In genomic region chr9:64649393-64649792, GRCm38 (mm10) we compare ENCODE assay signal across 35 mouse cellular contexts.
"Had no signal": no experiment of that assay in that cellular context is flagged by ENCODE, and none has a peak within 500 bp of the region (broad histone marks: within the 10 kb centered on the region; RNA-seq: fewer than 3 reads in every experiment).

No protein-coding gene starts in this region.

- H3K4me2 ChIP-seq: heart, embryonic 11.5 days; heart, embryonic 12.5 days; heart, embryonic 13.5 days; heart, embryonic 15.5 days; hindbrain, embryonic 12.5 days; hindbrain, embryonic 14.5 days; hindbrain, embryonic 15.5 days; intestine, embryonic 15.5 days; kidney, embryonic 15.5 days had no signal

- ATAC-seq: hindbrain, embryonic 16.5 days; inflammation-experienced regulatory T-cells, adult 6 months; intestine, embryonic 15.5 days; intestine, embryonic 16.5 days; intestine, postnatal 0 days had no signal

- DNase-seq: heart, adult 18-20 months; heart, adult 2 months; heart, postnatal 10 days; heart, postnatal 14 days; heart, postnatal 36 days; heart, postnatal 4 days; kidney, adult 11 months; kidney, adult 18-20 months; kidney, adult 2 months; kidney, adult 8-10 months; kidney, adult 9 months; kidney, postnatal 10 days; kidney, postnatal 14 days; kidney, postnatal 25 days; kidney, postnatal 36 days; kidney, postnatal 4 days; layer of hippocampus, adult 9-11 months; layer of hippocampus, postnatal 36 days had no signal

- H3K9ac ChIP-seq: heart, embryonic 12.5 days; heart, embryonic 13.5 days; heart, embryonic 15.5 days; hindbrain, embryonic 12.5 days; hindbrain, embryonic 14.5 days; hindbrain, embryonic 15.5 days; intestine, embryonic 15.5 days; kidney, embryonic 15.5 days had no signal

- H3K4me1 ChIP-seq: heart, embryonic 13.5 days; heart, embryonic 15.5 days had no signal

- H3K36me3 ChIP-seq: heart, embryonic 10.5 days; heart, embryonic 12.5 days; heart, embryonic 13.5 days; heart, embryonic 15.5 days; hindbrain, embryonic 10.5 days; hindbrain, embryonic 12.5 days; hindbrain, embryonic 15.5 days; intestine, embryonic 15.5 days; kidney, embryonic 15.5 days had no signal

- H3K9me3 ChIP-seq: heart, embryonic 10.5 days; heart, embryonic 13.5 days; heart, embryonic 15.5 days; hindbrain, embryonic 10.5 days; hindbrain, embryonic 12.5 days; hindbrain, embryonic 15.5 days; intestine, embryonic 15.5 days; kidney, embryonic 15.5 days had no signal

- H3K4me3 ChIP-seq: heart, adult 2 months; heart, embryonic 10.5 days; heart, embryonic 12.5 days; heart, embryonic 13.5 days; heart, embryonic 15.5 days; hindbrain, embryonic 10.5 days; hindbrain, embryonic 12.5 days; hindbrain, embryonic 15.5 days; intestine, embryonic 15.5 days; kidney, embryonic 15.5 days; layer of hippocampus, adult 2 months had no signal

- H3K27ac ChIP-seq: heart, adult 2 months; heart, embryonic 10.5 days; heart, embryonic 13.5 days; heart, embryonic 15.5 days; hindbrain, embryonic 10.5 days; hindbrain, embryonic 14.5 days; hindbrain, embryonic 15.5 days; intestine, embryonic 15.5 days; kidney, embryonic 15.5 days; kidney, postnatal 0 days; layer of hippocampus, adult 2 months had no signal

- H3K27me3 ChIP-seq: intestine, embryonic 15.5 days; kidney, embryonic 15.5 days had no signal
